Mouse (Mus musculus): ENCODE results near the gene Gm26566.

- TF ChIP-seq CTCF (IDR thresholded peaks at IDR 0.05; ENCODE audit: low read depth) (no peak), EP300 (IDR thresholded peaks at IDR 0.05; ENCODE audit: low read depth) (no peak)
Measured at GRCm38 (mm10) chr4:88681353-88681752, 40.3 kb upstream of the Gm26566 start.

Data from heart, postnatal 0 days (tissue).